Mouse (Mus musculus) cerebellum, adult 2 months (tissue): ENCODE results near the gene Zfp451.

ENCODE experiments used
- CTCF ChIP-seq: fragments of 200-500 bp; IDR thresholded peaks from 2 replicates; pipeline ENCODE4 v1.5.1; 2011; ENCODE audit warnings: low read depth, mild to moderate bottlenecking, control low read depth, low read length, moderate library complexity, borderline replicate concordance; ENCODE audit not compliant: insufficient read depth
- POLR2A ChIP-seq: fragments of 200-500 bp; IDR thresholded peaks from 2 replicates; pipeline ENCODE4 v1.6.1; 2011; ENCODE audit warnings: low read length, control low read depth, borderline replicate concordance; ENCODE audit not compliant: insufficient read depth

DNA sequence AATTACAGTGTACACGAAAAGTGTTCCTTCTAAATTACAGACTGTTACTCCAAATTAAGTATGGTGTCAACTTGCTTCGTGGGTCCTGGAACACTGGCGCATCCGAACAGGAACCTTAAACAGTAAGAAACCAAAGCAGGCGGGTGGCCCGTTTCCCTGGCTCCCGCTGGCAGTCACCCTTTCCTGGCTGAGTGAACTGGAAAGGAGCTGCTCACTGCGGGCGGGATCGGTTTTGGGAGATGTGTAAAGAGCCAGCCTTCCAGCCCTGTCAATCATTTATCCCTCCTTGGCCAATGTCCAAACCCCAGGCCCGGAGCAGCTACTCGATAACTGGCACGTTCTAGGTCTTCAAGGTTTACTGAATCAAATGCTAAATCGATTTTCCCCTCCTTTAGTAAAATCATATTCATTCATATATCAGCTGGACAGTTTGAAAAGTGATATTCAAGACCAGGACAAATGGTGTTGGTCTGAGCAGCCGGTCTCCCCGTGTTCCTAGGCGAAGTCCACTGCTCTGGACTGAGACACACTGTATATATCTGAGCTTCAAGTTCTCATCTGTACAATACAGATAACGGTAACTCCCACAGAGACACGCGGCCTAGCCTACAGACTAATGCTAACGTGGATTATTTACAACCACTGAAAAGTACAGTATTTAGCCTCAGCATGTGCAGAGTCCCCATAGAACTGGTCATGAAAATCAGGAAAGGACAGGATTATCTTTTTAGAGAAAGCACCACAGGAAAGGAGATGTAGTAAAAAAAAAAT, 59.2 kb downstream of the Zfp451 start:
- TF ChIP-seq CTCF: no peak
- TF ChIP-seq POLR2A: no peak
